Mouse (Mus musculus): ENCODE data around the gene Phf19. TPM values are rescaled to one million over a fixed set of nuclear protein-coding genes. Genes with fewer than 3 reads are reported as not detected.
A peak's percentile ranks its signal among the peaks of the same experiment; 100 is the strongest.

Gene Phf19
- polyA plus RNA-seq, 1 experiment: 13.4 TPM

DNA sequence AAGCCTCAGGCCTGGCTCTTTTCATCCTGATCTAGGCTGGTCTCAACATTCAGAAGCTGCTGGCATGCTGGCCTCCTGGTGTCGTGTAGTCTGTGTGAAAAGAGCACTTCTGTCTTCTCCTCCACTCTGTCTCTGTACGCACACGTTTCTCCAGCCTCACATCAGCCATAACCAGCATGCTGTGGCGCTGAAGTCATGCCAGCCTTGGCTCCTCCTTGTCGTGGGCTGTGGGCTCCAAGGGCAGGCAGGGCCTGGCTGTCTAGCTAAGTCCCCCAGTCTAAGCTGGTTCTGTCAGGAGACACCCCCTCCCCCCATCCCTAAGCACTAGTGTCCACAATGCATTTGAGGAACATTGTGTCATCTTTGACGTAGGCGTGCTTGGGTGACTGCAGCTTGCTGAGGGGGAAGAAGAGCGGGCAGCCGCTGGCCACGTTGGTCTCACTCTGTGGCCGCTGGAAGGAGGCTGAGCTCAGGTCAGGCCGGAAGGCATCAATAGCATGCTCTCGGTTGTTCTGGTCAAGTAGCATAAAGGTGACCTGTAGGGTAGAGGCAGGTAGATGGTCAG, 29.8 kb upstream of the Phf19 start:
- no peak overlapping the region for H3K27ac ChIP-seq (ENCODE audit: insufficient read depth, low read depth, low read length)
- peak overlapping the region; percentile 9 for H3K4me3 ChIP-seq (ENCODE audit: insufficient read depth, low read length)
- peaks cover 38% of the 10 kb centered on the region for H3K4me1 ChIP-seq (ENCODE audit: control insufficient read depth, insufficient read depth, low read length)
- no peak for TF ChIP-seq POLR2A (IDR thresholded peaks at IDR 0.05; ENCODE audit: borderline replicate concordance, low read depth, low read length)
- no peak for TF ChIP-seq CTCF (IDR thresholded peaks at IDR 0.05; ENCODE audit: low read depth, low read length)

DNA sequence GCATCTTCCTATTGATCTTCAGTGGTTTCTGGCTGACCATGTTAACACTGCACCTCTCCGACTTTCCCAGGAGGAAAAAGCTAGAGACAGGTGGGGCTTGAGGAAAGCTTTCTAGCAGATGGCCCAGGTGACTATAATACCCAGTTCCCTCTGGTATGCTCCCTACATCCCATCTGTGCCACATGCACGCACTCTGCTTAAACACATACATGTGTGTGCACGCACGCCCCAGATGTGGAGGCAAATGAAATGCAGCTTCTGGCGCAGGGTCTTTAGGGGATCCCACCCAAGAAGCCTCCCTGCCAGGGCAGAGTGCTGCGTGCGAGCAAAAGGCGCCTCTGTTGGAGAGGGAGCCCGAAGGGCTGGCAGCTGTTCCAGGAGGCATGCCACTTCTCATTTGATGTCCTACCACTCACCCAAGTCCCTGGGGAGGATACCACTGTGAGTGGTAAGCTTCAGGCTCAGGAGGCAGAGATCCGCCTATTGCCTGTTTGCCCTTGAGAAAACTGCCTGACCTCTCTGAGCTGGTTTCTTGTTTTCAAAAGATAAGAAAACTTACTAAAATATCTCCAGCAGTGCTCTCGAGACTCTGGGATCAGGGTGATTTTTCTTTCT, 27.3 kb upstream of the Phf19 start:
- peaks cover 43% of the 10 kb centered on the region for H3K4me1 ChIP-seq (ENCODE audit: control insufficient read depth, insufficient read depth, low read length)
- no peak overlapping the region for H3K27ac ChIP-seq (ENCODE audit: insufficient read depth, low read depth, low read length)
- TF ChIP-seq CTCF (IDR thresholded peaks at IDR 0.05; ENCODE audit: low read depth, low read length): no peak
- TF ChIP-seq POLR2A (IDR thresholded peaks at IDR 0.05; ENCODE audit: borderline replicate concordance, low read depth, low read length): no peak
- H3K4me3 ChIP-seq (ENCODE audit: insufficient read depth, low read length): no peak overlapping the region

DNA sequence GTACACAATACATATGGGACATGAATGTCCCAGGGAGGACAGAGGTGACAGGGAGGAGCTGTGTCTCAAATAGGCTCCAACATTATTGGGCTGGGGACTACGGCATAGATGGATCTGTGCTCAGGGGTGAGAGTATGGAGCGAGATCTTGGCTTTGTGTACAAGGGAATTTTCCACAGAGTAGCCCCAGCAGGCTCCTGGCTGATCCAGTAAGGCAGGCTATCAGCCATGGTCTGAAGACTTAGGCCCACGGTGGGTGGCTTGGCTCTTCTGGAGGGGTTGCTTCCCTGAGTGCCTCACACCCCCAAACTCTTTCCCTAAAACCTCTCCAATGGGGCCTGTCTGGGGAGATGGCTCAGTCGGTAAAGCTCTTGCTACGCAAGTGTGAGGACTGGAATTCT, 26.4 kb upstream of the Phf19 start:
- Histone ChIP-seq H3K27ac (ENCODE audit: insufficient read depth, low read depth, low read length) (no peak overlapping the region), H3K4me3 (ENCODE audit: insufficient read depth, low read length) (no peak overlapping the region), H3K4me1 (ENCODE audit: control insufficient read depth, insufficient read depth, low read length) (peaks cover 34% of the 10 kb centered on the region)
- no peak for TF ChIP-seq POLR2A (IDR thresholded peaks at IDR 0.05; ENCODE audit: borderline replicate concordance, low read depth, low read length)

DNA sequence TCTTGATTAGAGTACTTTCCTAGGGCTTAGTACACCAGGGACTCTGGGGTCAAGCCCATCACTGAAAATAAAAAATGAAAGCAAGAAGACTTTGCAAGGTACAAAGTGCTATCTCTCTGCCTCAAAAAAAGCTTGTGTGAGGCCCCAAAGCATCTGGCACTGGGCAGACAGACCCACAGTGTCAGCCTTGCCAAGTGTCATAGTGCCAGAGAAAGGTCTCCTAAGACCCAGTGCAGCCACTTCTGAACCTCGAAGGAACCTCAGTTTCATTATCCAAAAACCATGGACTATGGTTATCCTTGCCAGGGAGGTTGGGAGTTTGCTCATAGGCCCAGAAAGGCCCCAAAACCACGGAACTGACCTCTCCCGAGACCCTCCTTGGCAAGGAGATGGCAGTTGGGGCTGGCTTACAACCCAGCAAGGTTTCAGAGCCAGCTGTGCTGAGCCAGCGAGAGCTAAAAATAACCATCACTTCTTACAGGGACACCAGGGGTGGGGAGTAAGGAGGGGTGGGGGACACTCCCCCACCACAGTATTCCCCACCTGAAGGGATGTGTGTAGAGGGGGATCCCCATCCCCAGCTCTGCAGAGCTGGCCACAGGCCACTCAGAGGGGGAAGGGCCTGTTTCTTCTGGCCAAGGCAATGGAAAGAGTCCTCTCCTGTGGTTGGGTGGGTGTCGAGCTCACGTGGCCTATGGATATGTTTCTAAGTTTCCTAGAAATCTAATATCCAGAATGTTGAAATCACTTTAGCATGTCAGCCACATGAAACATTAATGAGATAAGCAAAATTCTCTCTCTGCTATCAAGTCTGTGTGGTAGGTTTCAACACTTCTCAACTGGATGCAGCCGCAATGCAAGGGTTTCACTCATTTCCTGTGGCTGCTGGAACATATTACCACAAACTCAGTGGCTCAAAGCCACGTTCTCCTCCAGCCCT, 24.7 kb upstream of the Phf19 start:
- no peak overlapping the region for H3K4me3 ChIP-seq (ENCODE audit: insufficient read depth, low read length)
- no peak overlapping the region for H3K27ac ChIP-seq (ENCODE audit: insufficient read depth, low read depth, low read length)
- no peak for TF ChIP-seq CTCF (IDR thresholded peaks at IDR 0.05; ENCODE audit: low read depth, low read length)
- H3K4me1 ChIP-seq (ENCODE audit: control insufficient read depth, insufficient read depth, low read length): peaks cover 19% of the 10 kb centered on the region

GRCm38 (mm10) chr2:34937460-34937859, 23.6 kb upstream of the Phf19 start:
- Histone ChIP-seq H3K4me1 (ENCODE audit: control insufficient read depth, insufficient read depth, low read length) (peaks cover 16% of the 10 kb centered on the region), H3K27ac (ENCODE audit: insufficient read depth, low read depth, low read length) (no peak overlapping the region), H3K4me3 (ENCODE audit: insufficient read depth, low read length) (no peak overlapping the region)
- TF ChIP-seq POLR2A (IDR thresholded peaks at IDR 0.05; ENCODE audit: borderline replicate concordance, low read depth, low read length): no peak
- no peak for TF ChIP-seq CTCF (IDR thresholded peaks at IDR 0.05; ENCODE audit: low read depth, low read length)

DNA sequence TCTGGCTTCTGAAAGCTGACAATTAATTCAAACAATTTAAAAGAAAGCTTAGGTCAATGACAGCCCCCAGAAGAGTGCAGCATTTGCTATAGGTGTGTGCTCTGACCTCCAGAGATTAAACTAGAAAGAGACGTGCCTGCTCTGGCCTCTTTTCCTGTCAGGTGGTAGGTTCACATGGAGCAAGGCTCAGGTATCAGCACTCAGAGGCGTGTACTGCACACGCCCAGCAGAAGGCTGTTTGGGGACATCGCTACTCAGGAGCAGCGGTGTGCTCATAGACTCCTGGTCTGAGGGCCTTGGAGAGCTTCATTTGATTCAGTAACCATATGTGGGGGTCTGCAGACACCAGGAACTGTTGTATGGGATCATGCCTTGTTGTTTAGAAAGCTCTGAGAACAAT, 13.5 kb upstream of the Phf19 start:
- H3K4me1 ChIP-seq (ENCODE audit: control insufficient read depth, insufficient read depth, low read length): no peaks in the 10 kb centered on the region
- no peak overlapping the region for H3K4me3 ChIP-seq (ENCODE audit: insufficient read depth, low read length)
- TF ChIP-seq CTCF (IDR thresholded peaks at IDR 0.05; ENCODE audit: low read depth, low read length) (no peak), POLR2A (IDR thresholded peaks at IDR 0.05; ENCODE audit: borderline replicate concordance, low read depth, low read length) (no peak)
- no peak overlapping the region for H3K27ac ChIP-seq (ENCODE audit: insufficient read depth, low read depth, low read length)

GRCm38 (mm10) chr2:34922729-34923128, 8.9 kb upstream of the Phf19 start:
- no peak overlapping the region for H3K27ac ChIP-seq (ENCODE audit: insufficient read depth, low read depth, low read length)

DNA sequence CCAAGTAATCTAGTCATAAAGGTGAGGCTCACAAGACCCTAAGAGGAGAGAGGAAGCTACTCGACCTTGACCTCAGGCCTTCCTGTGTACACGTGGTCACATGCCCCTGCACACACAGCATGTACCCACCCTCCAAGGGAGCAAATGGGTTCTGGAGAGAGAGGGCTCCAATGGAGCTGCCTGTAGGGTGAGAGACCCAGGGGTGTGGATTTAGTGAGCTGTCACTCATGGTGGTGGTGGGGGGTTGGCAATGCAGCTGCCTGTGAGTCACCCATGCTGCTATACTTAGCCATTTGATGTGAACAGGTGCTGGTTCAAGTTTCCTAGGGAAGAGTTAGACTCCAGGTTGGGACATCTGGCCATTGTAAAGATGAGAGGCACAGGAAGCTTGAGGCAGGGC, 6.3 kb upstream of the Phf19 start:
- H3K27ac ChIP-seq (ENCODE audit: insufficient read depth, low read depth, low read length): no peak overlapping the region
- peaks cover 7% of the 10 kb centered on the region for H3K4me1 ChIP-seq (ENCODE audit: control insufficient read depth, insufficient read depth, low read length)
- no peak overlapping the region for H3K4me3 ChIP-seq (ENCODE audit: insufficient read depth, low read length)
- no peak for TF ChIP-seq POLR2A (IDR thresholded peaks at IDR 0.05; ENCODE audit: borderline replicate concordance, low read depth, low read length)
- TF ChIP-seq CTCF (IDR thresholded peaks at IDR 0.05; ENCODE audit: low read depth, low read length): no peak

More at GRCm38 (mm10) chr2:34922729-34923128, 8.9 kb upstream of the Phf19 start:
- no peak for TF ChIP-seq CTCF (IDR thresholded peaks at IDR 0.05; ENCODE audit: low read depth, low read length)
- no peak for TF ChIP-seq POLR2A (IDR thresholded peaks at IDR 0.05; ENCODE audit: borderline replicate concordance, low read depth, low read length)
- Histone ChIP-seq H3K4me1 (ENCODE audit: control insufficient read depth, insufficient read depth, low read length) (peaks cover 7% of the 10 kb centered on the region), H3K4me3 (ENCODE audit: insufficient read depth, low read length) (no peak overlapping the region)

GRCm38 (mm10) chr2:34915103-34915502, 1.3 kb upstream of the Phf19 start:
- Histone ChIP-seq H3K4me1 (ENCODE audit: control insufficient read depth, insufficient read depth, low read length) (peaks cover 13% of the 10 kb centered on the region), H3K27ac (ENCODE audit: insufficient read depth, low read depth, low read length) (no peak overlapping the region), H3K4me3 (ENCODE audit: insufficient read depth, low read length) (no peak overlapping the region)
- TF ChIP-seq CTCF (IDR thresholded peaks at IDR 0.05; ENCODE audit: low read depth, low read length): no peak

DNA sequence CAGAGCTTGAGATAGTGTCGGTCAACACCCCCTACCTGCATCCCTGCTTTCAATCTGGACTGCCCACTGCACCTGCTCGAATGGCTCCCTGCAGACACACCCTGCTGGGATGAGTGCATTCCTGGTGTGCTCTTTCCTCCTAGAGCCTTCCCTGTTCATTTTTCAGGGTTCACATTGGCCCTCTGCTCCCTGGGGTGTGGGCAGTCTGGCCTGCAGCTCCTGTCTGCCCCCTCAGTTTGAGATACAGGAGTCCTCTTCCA, 927 bp upstream of the Phf19 start:
- Histone ChIP-seq H3K4me3 (ENCODE audit: insufficient read depth, low read length) (no peak overlapping the region), H3K27ac (ENCODE audit: insufficient read depth, low read depth, low read length) (no peak overlapping the region), H3K4me1 (ENCODE audit: control insufficient read depth, insufficient read depth, low read length) (peaks cover 10% of the 10 kb centered on the region)
- TF ChIP-seq POLR2A (IDR thresholded peaks at IDR 0.05; ENCODE audit: borderline replicate concordance, low read depth, low read length): no peak
- TF ChIP-seq CTCF (IDR thresholded peaks at IDR 0.05; ENCODE audit: low read depth, low read length): no peak

Measured in bone marrow macrophage, adult 2 months (primary cell).